Mouse (Mus musculus) erythroblast, adult 5-6 weeks (primary cell): ENCODE results near the gene Cox7a2l. TPM values are rescaled to one million over a fixed set of nuclear protein-coding genes. Genes with fewer than 3 reads are reported as not detected.

Experiments
- ATAC-seq: replicated peaks from 2 replicates; pipeline ENCODE4 v1.8.0; 2016; ENCODE audit warnings: moderate number of reproducible peaks, mild to moderate bottlenecking, moderate TSS enrichment, inconsistent platforms; ENCODE audit not compliant: poor library complexity, low FRiP score, severe bottlenecking
- total RNA-seq, 2 experiments: library from RNA; stranded (forward) in 1 of 2; stranded (reverse) in 1 of 2; fragments of 150-400 nt in 1 of 2; fragments of 200-764, 138-1000 nt in 1 of 2; gene quantifications; 2 replicates each; pipeline versions ENCODE4 v1.2.3 to v1.2.4; 2015 to 2017; ENCODE audit warnings: low replicate concordance in 2 of 2

The Cox7a2l gene
- total RNA-seq (2015; ENCODE audit: low replicate concordance) (86.7 and 92.8 TPM in 2 replicates), total RNA-seq (2017; ENCODE audit: low replicate concordance) (57.4 and 72.8 TPM in 2 replicates)

GRCm38 (mm10) chr17:83517280-83518015, at the start of gene Cox7a2l:
Gene Cox7a2l, minus strand, starts transcription at chr17:83517330.
- no peak for ATAC-seq

- no peak for ATAC-seq
These were observed 48.4 kb upstream of the Cox7a2l start for GRCm38 (mm10) chr17:83565506-83565905.

- ATAC-seq = no peak
These were observed 47.1 kb upstream of the Cox7a2l start for GRCm38 (mm10) chr17:83564119-83564820.

- peak; percentile 71 for ATAC-seq
These were observed 46.6 kb upstream of the Cox7a2l start for GRCm38 (mm10) chr17:83563703-83564111.

- peak; percentile 90 for ATAC-seq
These were observed 45.3 kb upstream of the Cox7a2l start for GRCm38 (mm10) chr17:83562153-83563010.

- no peak for ATAC-seq
These were observed 42.0 kb upstream of the Cox7a2l start for GRCm38 (mm10) chr17:83559081-83559480.

- ATAC-seq = no peak
These were observed 38.7 kb upstream of the Cox7a2l start for GRCm38 (mm10) chr17:83555836-83556235.

GRCm38 (mm10) chr17:83554997-83555396, 37.9 kb upstream of the Cox7a2l start:
- ATAC-seq = 0 out of 2 replicates have a peak, but pooled peaks have one; percentile 57

- no peak for ATAC-seq
These were observed 31.5 kb upstream of the Cox7a2l start for GRCm38 (mm10) chr17:83548501-83549233.

- no peak for ATAC-seq
These were observed 30.0 kb upstream of the Cox7a2l start for GRCm38 (mm10) chr17:83547145-83547544.

- ATAC-seq = no peak
These were observed 28.9 kb upstream of the Cox7a2l start for GRCm38 (mm10) chr17:83545756-83546742.

- ATAC-seq = no peak
These were observed 28.1 kb upstream of the Cox7a2l start for GRCm38 (mm10) chr17:83545259-83545658.

- ATAC-seq = no peak
These were observed 25.3 kb upstream of the Cox7a2l start for GRCm38 (mm10) chr17:83542424-83542823.

GRCm38 (mm10) chr17:83539262-83540037, 22.3 kb upstream of the Cox7a2l start:
- ATAC-seq = no peak

- ATAC-seq = no peak
These were observed 21.6 kb upstream of the Cox7a2l start for GRCm38 (mm10) chr17:83538694-83539093.

- ATAC-seq = no peak
These were observed 21.0 kb upstream of the Cox7a2l start for GRCm38 (mm10) chr17:83538141-83538540.

- ATAC-seq = no peak
These were observed 16.0 kb upstream of the Cox7a2l start for GRCm38 (mm10) chr17:83533150-83533549.
